ENCODE assay signal across 17 mouse cellular contexts in the genomic region with DNA sequence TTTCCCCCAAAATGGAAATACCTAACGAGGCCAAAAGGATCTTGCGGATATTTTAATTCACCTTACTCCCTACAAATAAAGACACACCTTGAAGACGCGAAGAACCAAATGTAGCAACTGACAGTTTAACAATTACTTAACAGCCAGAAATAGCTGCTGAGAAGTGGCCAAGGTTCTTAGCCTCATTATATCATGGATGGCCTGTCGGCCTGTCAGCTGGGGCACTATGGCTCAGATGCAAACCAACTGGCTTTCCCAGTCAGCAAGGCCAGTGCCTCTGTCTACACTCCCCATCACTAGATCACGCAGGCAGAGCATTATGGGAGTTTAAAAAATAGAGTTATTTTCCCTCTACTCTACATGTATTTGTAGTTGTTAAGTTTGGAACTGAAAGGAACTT.
A peak's percentile ranks its signal among the peaks of the same experiment; 100 is the strongest.
DNase-seq lines count a peak whose midpoint lies in the region; TF ChIP-seq lines count a peak whose summit lies in the region.
"Had no signal": no experiment of that assay in that cellular context is flagged by ENCODE, and none has a peak within 500 bp of the region (broad histone marks: within the 10 kb centered on the region; RNA-seq: fewer than 3 reads in every experiment).

No protein-coding gene starts in this region.

- peak; percentile 31 for DNase-seq in gastrocnemius, adult 2 months
- no peak for DNase-seq in gastrocnemius, postnatal 36 days
- DNase-seq in heart, adult 8-10 months (ENCODE audit: low spot score) = peak; percentile 48
- no peak for DNase-seq in heart, embryonic 10.5 days (ENCODE audit: low spot score)
- DNase-seq in kidney, postnatal 4 days = peak; percentile 26 to 41
- no peak for DNase-seq in kidney, adult 18-20 months
- DNase-seq: adrenal gland, postnatal 10 days; adrenal gland, postnatal 36 days; cerebellum, adult 18-20 months; cerebellum, adult 9-10 months; cerebellum, postnatal 14 days; gastrocnemius, postnatal 14 days had no signal

- H3K27ac ChIP-seq in gastrocnemius, adult 2 months = no peak overlapping the region
- no peak overlapping the region for H3K27ac ChIP-seq in heart, embryonic 10.5 days
- H3K27ac ChIP-seq: forebrain, embryonic 10.5 days; forebrain, embryonic 13.5 days; heart, embryonic 13.5 days; hindbrain, embryonic 12.5 days; hindbrain, embryonic 15.5 days had no signal

- peaks cover 7% of the 10 kb centered on the region; the same call in 1 of the 2 replicates for H3K4me1 ChIP-seq in heart, embryonic 10.5 days
- H3K4me1 ChIP-seq: forebrain, embryonic 10.5 days; hindbrain, embryonic 12.5 days; hindbrain, embryonic 15.5 days had no signal

- TF ChIP-seq CTCF in gastrocnemius, adult 2 months (IDR thresholded peaks at IDR 0.05) = no peak

- intact Hi-C loops in gastrocnemius, adult 2 months (cut with DNase I) = no loop called here
- intact Hi-C loops in gastrocnemius, postnatal 36 days (cut with DNase I) = no loop called here

- 85% methylated on average over 6 of the region's 6 CpGs for WGBS in heart, embryonic 10.5 days

- H3K4me3 ChIP-seq in gastrocnemius, adult 2 months = no peak overlapping the region
- H3K4me3 ChIP-seq in heart, embryonic 10.5 days = no peak overlapping the region
- H3K4me3 ChIP-seq: forebrain, embryonic 10.5 days; forebrain, embryonic 13.5 days; heart, embryonic 13.5 days; hindbrain, embryonic 12.5 days; hindbrain, embryonic 15.5 days had no signal

- no peaks in the 10 kb centered on the region; the same call in 1 of the 2 replicates for H3K9me3 ChIP-seq in heart, embryonic 10.5 days
- H3K9me3 ChIP-seq: forebrain, embryonic 10.5 days; hindbrain, embryonic 15.5 days had no signal

- H3K36me3 ChIP-seq in heart, embryonic 10.5 days = no peaks in the 10 kb centered on the region
- H3K36me3 ChIP-seq: forebrain, embryonic 10.5 days; heart, embryonic 13.5 days; hindbrain, embryonic 12.5 days; hindbrain, embryonic 15.5 days had no signal

- H3K27me3 ChIP-seq in heart, embryonic 10.5 days (ENCODE audit: insufficient read depth, poor library complexity, severe bottlenecking) = no peaks in the 10 kb centered on the region
- H3K27me3 ChIP-seq: forebrain, embryonic 13.5 days; heart, embryonic 13.5 days; hindbrain, embryonic 12.5 days; hindbrain, embryonic 15.5 days had no signal

Comparison
In these comparisons a context has a peak if more than half of its experiments do, and no peak if none do; other contexts are left out.
1. DNase-seq: peak in gastrocnemius, adult 2 months (single experiment), heart, adult 8-10 months (single experiment) and kidney, postnatal 4 days (2 of 2); none in gastrocnemius, postnatal 36 days (0 of 2), heart, embryonic 10.5 days (single experiment) and kidney, adult 18-20 months (single experiment).